Mouse (Mus musculus) hindbrain, embryonic 13.5 days (tissue): Measurements from ENCODE around the gene Slc33a1. TPM values are rescaled to one million over a fixed set of nuclear protein-coding genes. Genes with fewer than 3 reads are reported as not detected.

ENCODE experiments used
- ATAC-seq: fragments of 200-750 bp; cut with Nextera tagmentation; 2 replicates; pipeline ENCODE4 v1.8.0; 2017; ENCODE audit warnings: moderate TSS enrichment; ENCODE audit not compliant: low FRiP score
- H3K27ac ChIP-seq: fragments of 300-500 bp; sonication (generic); 2 replicates; pipeline ENCODE4 v1.5.1; 2015; ENCODE audit warnings: inconsistent platforms, mild to moderate bottlenecking, moderate library complexity
- H3K27me3 ChIP-seq: fragments of 300-500 bp; sonication (generic); 2 replicates; pipeline ENCODE4 v1.6.1; 2015; ENCODE audit warnings: mild to moderate bottlenecking, inconsistent platforms
- H3K36me3 ChIP-seq: fragments of 300-500 bp; sonication (generic); 2 replicates; pipeline ENCODE4 v1.6.1; 2015; ENCODE audit warnings: mild to moderate bottlenecking, inconsistent platforms
- H3K4me1 ChIP-seq: fragments of 300-500 bp; sonication (generic); replicated peaks from 2 replicates; pipeline ENCODE4 v1.6.1; 2015; ENCODE audit warnings: inconsistent platforms
- H3K4me2 ChIP-seq: fragments of 300-500 bp; sonication (generic); 2 replicates; pipeline ENCODE4 v1.6.1; 2015; ENCODE audit warnings: inconsistent platforms, mild to moderate bottlenecking, moderate library complexity
- H3K4me3 ChIP-seq: fragments of 300-500 bp; sonication (generic); 2 replicates; pipeline ENCODE4 v1.5.1; 2015; ENCODE audit warnings: mild to moderate bottlenecking, inconsistent platforms
- H3K9ac ChIP-seq: fragments of 300-500 bp; sonication (generic); 2 replicates; pipeline ENCODE4 v1.6.1; 2015; ENCODE audit warnings: mild to moderate bottlenecking, inconsistent platforms
- H3K9me3 ChIP-seq: fragments of 300-500 bp; sonication (generic); 2 replicates; pipeline ENCODE4 v1.6.1; 2016; ENCODE audit warnings: inconsistent platforms
- WGBS: fragments of 180-500 bp; shearing (Covaris S2); methylation state at CpG from one replicate; pipeline ENCODE4 v1.1.7; 2015; 5-methylcytosine and 5-hydroxymethylcytosine counted together
- polyA plus RNA-seq: library from polyadenylated mRNA; unstranded; fragments of >200 nt; fragmentation: Nextera tagmentation; extraction: Ambion mirVana; gene quantifications from 2 replicates; pipeline ENCODE4 v1.2.1, GENCODE M21; 2015

Gene Slc33a1
- polyA plus RNA-seq, 1 experiment from 2014 or later, result 15.1 TPM

- Histone ChIP-seq H3K27ac (peak within 1 kb of the TSS; percentile 79), H3K9me3 (no peaks in the 10 kb centered on the region), H3K4me1 (no peaks in the 10 kb centered on the region), H3K4me2 (peak within 1 kb of the TSS; percentile 64), H3K36me3 (no peaks in the 10 kb centered on the region), H3K9ac (peak within 1 kb of the TSS; percentile 83), H3K4me3 (peak within 1 kb of the TSS; percentile 62), H3K27me3 (no peaks in the 10 kb centered on the region)
- 4% methylated on average over 48 of the region's 48 CpGs for WGBS
- peak; percentile 98 for ATAC-seq
These were observed 35.4 kb downstream of the Slc33a1 start, which contains the start of gene E130311K13Rik for GRCm38 (mm10) chr3:63928878-63929859. Gene E130311K13Rik, minus strand, starts transcription at chr3:63929472.

GRCm38 (mm10) chr3:63919634-63920033, 44.9 kb downstream of the Slc33a1 start:
- 63% methylated on average over 3 of the region's 3 CpGs for WGBS
- Histone ChIP-seq H3K27me3 (no peaks in the 10 kb centered on the region), H3K27ac (no peak overlapping the region), H3K9ac (no peak overlapping the region), H3K4me1 (no peaks in the 10 kb centered on the region), H3K4me2 (no peak overlapping the region), H3K36me3 (peaks cover 11% of the 10 kb centered on the region; the same call in 1 of the 2 replicates), H3K9me3 (no peaks in the 10 kb centered on the region), H3K4me3 (no peak overlapping the region)
- no peak for ATAC-seq

GRCm38 (mm10) chr3:63910301-63910700, 54.3 kb downstream of the Slc33a1 start:
- Histone ChIP-seq H3K4me2 (no peak overlapping the region), H3K4me1 (peaks cover 2% of the 10 kb centered on the region; the same call in 1 of the 2 replicates), H3K36me3 (peaks cover 3% of the 10 kb centered on the region; the same call in 1 of the 2 replicates), H3K27ac (no peak overlapping the region), H3K27me3 (no peaks in the 10 kb centered on the region), H3K4me3 (no peak overlapping the region), H3K9me3 (no peaks in the 10 kb centered on the region), H3K9ac (no peak overlapping the region)
- WGBS, result 82% methylated on average over 4 of the region's 4 CpGs
- ATAC-seq, result no peak

GRCm38 (mm10) chr3:63905241-63905640, 59.3 kb downstream of the Slc33a1 start:
- Histone ChIP-seq H3K9me3 (no peaks in the 10 kb centered on the region), H3K9ac (peak overlapping the region; percentile 75), H3K4me2 (peak overlapping the region; percentile 70), H3K27ac (no peak overlapping the region), H3K4me1 (peaks cover 7% of the 10 kb centered on the region), H3K27me3 (no peaks in the 10 kb centered on the region), H3K36me3 (no peaks in the 10 kb centered on the region), H3K4me3 (peak overlapping the region; percentile 42)
- ATAC-seq, result no peak
- whole genome bisulfite sequencing, result under 1% methylated on average over 18 of the region's 18 CpGs

GRCm38 (mm10) chr3:63904157-63904556, 60.4 kb downstream of the Slc33a1 start:
- Histone ChIP-seq H3K27me3 (no peaks in the 10 kb centered on the region), H3K4me3 (no peak overlapping the region), H3K36me3 (no peaks in the 10 kb centered on the region), H3K4me1 (peaks cover 16% of the 10 kb centered on the region), H3K4me2 (no peak overlapping the region), H3K27ac (no peak overlapping the region), H3K9ac (no peak overlapping the region), H3K9me3 (no peaks in the 10 kb centered on the region)
- ATAC-seq, result no peak
- 69% methylated on average over 2 of the region's 2 CpGs for WGBS

- ATAC-seq, result peak; percentile 19; the same call in 1 of the 2 replicates
- peak overlapping the region; percentile 85; the same call in 1 of the 2 replicates for H3K9ac ChIP-seq
- H3K4me1 ChIP-seq, result peaks cover 27% of the 10 kb centered on the region
These were observed 64.5 kb downstream of the Slc33a1 start for GRCm38 (mm10) chr3:63900021-63900571.

GRCm38 (mm10) chr3:63899309-63899695, 65.3 kb downstream of the Slc33a1 start, which contains the start of gene Plch1:
Gene Plch1, minus strand, starts transcription at chr3:63899472.
- under 1% methylated on average over 12 of the region's 12 CpGs for WGBS
- H3K4me2 ChIP-seq, result peak within 1 kb of the TSS; percentile 82
- ATAC-seq, result peak; percentile 75
- peaks cover 26% of the 10 kb centered on the region for H3K4me1 ChIP-seq
- no peaks in the 10 kb centered on the region for H3K27me3 ChIP-seq
- peak within 1 kb of the TSS; percentile 85 for H3K9ac ChIP-seq
- peak within 1 kb of the TSS; percentile 83 for H3K4me3 ChIP-seq
- no peaks in the 10 kb centered on the region for H3K36me3 ChIP-seq
- no peaks in the 10 kb centered on the region for H3K9me3 ChIP-seq
- peak within 1 kb of the TSS; percentile 92 for H3K27ac ChIP-seq

More at GRCm38 (mm10) chr3:63900021-63900571, 64.5 kb downstream of the Slc33a1 start:
- WGBS, result under 1% methylated on average over 12 of the region's 12 CpGs
- Histone ChIP-seq H3K27me3 (no peaks in the 10 kb centered on the region), H3K9me3 (no peaks in the 10 kb centered on the region), H3K27ac (peak overlapping the region; percentile 92; the same call in 1 of the 2 replicates), H3K4me2 (peak overlapping the region; percentile 82), H3K36me3 (no peaks in the 10 kb centered on the region), H3K4me3 (peak overlapping the region; percentile 83)

- H3K4me2 ChIP-seq, result peak overlapping the region; percentile 82
- no peaks in the 10 kb centered on the region for H3K36me3 ChIP-seq
- no peaks in the 10 kb centered on the region for H3K9me3 ChIP-seq
- peak overlapping the region; percentile 85 for H3K9ac ChIP-seq
- peak overlapping the region; percentile 92 for H3K27ac ChIP-seq
- ATAC-seq, result peak; percentile 91
- peak overlapping the region; percentile 83 for H3K4me3 ChIP-seq
- peaks cover 27% of the 10 kb centered on the region for H3K4me1 ChIP-seq
- H3K27me3 ChIP-seq, result no peaks in the 10 kb centered on the region
- under 1% methylated on average over 41 of the region's 41 CpGs for WGBS
These were observed 65.8 kb downstream of the Slc33a1 start for GRCm38 (mm10) chr3:63898581-63899308.

GRCm38 (mm10) chr3:63897177-63897576, 67.4 kb downstream of the Slc33a1 start:
- no peak overlapping the region for H3K27ac ChIP-seq
- 12% methylated on average over 1 of the region's 1 CpGs for WGBS
- no peaks in the 10 kb centered on the region for H3K36me3 ChIP-seq
- H3K27me3 ChIP-seq, result no peaks in the 10 kb centered on the region
- peaks cover 30% of the 10 kb centered on the region for H3K4me1 ChIP-seq
- no peaks in the 10 kb centered on the region for H3K9me3 ChIP-seq
- peak overlapping the region; percentile 83; the same call in 1 of the 2 replicates for H3K4me3 ChIP-seq
- no peak for ATAC-seq
- peak overlapping the region; percentile 82 for H3K4me2 ChIP-seq
- no peak overlapping the region for H3K9ac ChIP-seq

- Histone ChIP-seq H3K4me1 (peaks cover 30% of the 10 kb centered on the region), H3K4me2 (peak overlapping the region; percentile 82), H3K4me3 (no peak overlapping the region), H3K9me3 (no peaks in the 10 kb centered on the region), H3K27me3 (no peaks in the 10 kb centered on the region), H3K27ac (0 out of 2 replicates have a peak overlapping the region, but pooled peaks have one; percentile 67), H3K36me3 (no peaks in the 10 kb centered on the region), H3K9ac (no peak overlapping the region)
- no peak for ATAC-seq
- WGBS, result 47% methylated on average over 4 of the region's 4 CpGs
These were observed 68.3 kb downstream of the Slc33a1 start for GRCm38 (mm10) chr3:63896303-63896702.

GRCm38 (mm10) chr3:63895786-63896185, 68.8 kb downstream of the Slc33a1 start:
- WGBS, result 9% methylated on average over 2 of the region's 2 CpGs
- no peak overlapping the region for H3K4me3 ChIP-seq
- H3K9ac ChIP-seq, result no peak overlapping the region
- ATAC-seq, result no peak
- peak overlapping the region; percentile 67 for H3K27ac ChIP-seq
- H3K36me3 ChIP-seq, result 0 out of 2 replicates have a peak, but pooled peaks cover 2% of the 10 kb centered on the region
- H3K4me2 ChIP-seq, result no peak overlapping the region
- H3K27me3 ChIP-seq, result no peaks in the 10 kb centered on the region
- no peaks in the 10 kb centered on the region for H3K9me3 ChIP-seq
- H3K4me1 ChIP-seq, result peaks cover 30% of the 10 kb centered on the region
